Mouse (Mus musculus) kidney, embryonic 16.5 days (tissue): ENCODE measurements at regions not wholly inside any gene's neighbourhood (a gene's known extent, or its start where the extent isn't known, plus 50 kb on each side); places are given as distances from the start of the nearest gene placed in this dataset.

Experiments
- ATAC-seq: fragments of 200-750 bp; cut with Nextera tagmentation; 2 replicates; pipeline ENCODE4 v1.8.0; 2017; ENCODE audit warnings: moderate TSS enrichment; ENCODE audit not compliant: low FRiP score, low TSS enrichment
- H3K27ac ChIP-seq: fragments of 300-500 bp; sonication (generic); 2 replicates; pipeline ENCODE4 v1.5.1; 2014; ENCODE audit warnings: low read length
- H3K27me3 ChIP-seq: fragments of 300-500 bp; sonication (generic); 2 replicates; pipeline ENCODE4 v1.6.1; 2014; ENCODE audit warnings: low read length, control low read depth, mixed read lengths; ENCODE audit not compliant: insufficient read depth
- H3K36me3 ChIP-seq: fragments of 300-500 bp; sonication (generic); 2 replicates; pipeline ENCODE4 v1.6.1; 2014; ENCODE audit warnings: low read length, control low read depth, mixed read lengths; ENCODE audit not compliant: insufficient read depth
- H3K4me1 ChIP-seq: fragments of 300-500 bp; sonication (generic); 2 replicates; pipeline ENCODE4 v1.6.1; 2014; ENCODE audit warnings: low read length, control low read depth, mixed read lengths; ENCODE audit not compliant: insufficient read depth
- H3K4me2 ChIP-seq: fragments of 300-500 bp; sonication (generic); replicated peaks from 2 replicates; pipeline ENCODE4 v1.6.1; 2014; ENCODE audit warnings: low read depth, low read length
- H3K4me3 ChIP-seq: fragments of 300-500 bp; sonication (generic); 2 replicates; pipeline ENCODE4 v1.5.1; 2014; ENCODE audit warnings: mild to moderate bottlenecking, low read length
- H3K9ac ChIP-seq: fragments of 300-500 bp; sonication (generic); replicated peaks from 2 replicates; pipeline ENCODE4 v1.6.1; 2014; ENCODE audit warnings: low read length
- H3K9me3 ChIP-seq: fragments of 300-500 bp; sonication (generic); 2 replicates; pipeline ENCODE4 v1.6.1; 2016; ENCODE audit warnings: low read length, control low read depth
- WGBS: fragments of 180-500 bp; shearing (Covaris S2); extraction: QIAGEN DNeasy Blood & Tissue Kit; methylation state at CpG from one replicate; pipeline ENCODE4 v1.1.7; 2014; 5-methylcytosine and 5-hydroxymethylcytosine counted together

- ATAC-seq, result no peak
- Histone ChIP-seq H3K4me1 (no peaks in the 10 kb centered on the region), H3K36me3 (no peaks in the 10 kb centered on the region), H3K4me3 (no peak overlapping the region), H3K9ac (no peak overlapping the region), H3K27ac (no peak overlapping the region), H3K4me2 (no peak overlapping the region), H3K9me3 (no peaks in the 10 kb centered on the region), H3K27me3 (peaks cover 9% of the 10 kb centered on the region)
- 90% methylated on average over 9 of the region's 9 CpGs for WGBS
Measured at GRCm38 (mm10) chr8:12055931-12056330, 215.7 kb downstream of the Tex29 start.

DNA sequence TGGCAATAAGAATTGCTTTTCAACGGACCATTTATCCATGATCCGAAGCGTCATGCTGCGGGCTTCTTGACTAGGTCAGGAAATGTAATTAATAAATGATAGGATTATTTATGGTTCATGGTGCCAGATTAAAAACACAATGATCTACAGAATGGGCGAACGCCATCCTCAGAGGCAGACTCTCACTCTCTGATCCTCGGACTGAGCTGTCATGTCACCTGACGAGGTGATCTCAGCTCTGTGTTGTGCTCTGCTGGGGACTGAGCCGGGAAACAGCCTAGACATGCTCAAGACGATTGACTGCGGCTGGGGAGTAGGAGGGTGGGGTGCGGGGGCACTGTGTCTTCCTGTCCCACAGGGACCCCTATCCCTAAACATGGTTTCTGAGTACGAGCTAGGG is 217.4 kb upstream of the A230072I06Rik start:
- Histone ChIP-seq H3K36me3 (no peaks in the 10 kb centered on the region), H3K4me3 (no peak overlapping the region), H3K4me2 (no peak overlapping the region), H3K9ac (no peak overlapping the region), H3K27me3 (peaks cover 21% of the 10 kb centered on the region), H3K27ac (no peak overlapping the region), H3K4me1 (no peaks in the 10 kb centered on the region), H3K9me3 (no peaks in the 10 kb centered on the region)
- WGBS, result 37% methylated on average over 13 of the region's 13 CpGs
- ATAC-seq, result no peak

- H3K4me1 ChIP-seq, result no peaks in the 10 kb centered on the region
- no peak overlapping the region for H3K27ac ChIP-seq
- no peaks in the 10 kb centered on the region for H3K9me3 ChIP-seq
- H3K27me3 ChIP-seq, result peaks cover 19% of the 10 kb centered on the region
- no peaks in the 10 kb centered on the region for H3K36me3 ChIP-seq
- H3K9ac ChIP-seq, result no peak overlapping the region
- no peak for ATAC-seq
- no peak overlapping the region for H3K4me2 ChIP-seq
- 77% methylated on average over 8 of the region's 8 CpGs for whole genome bisulfite sequencing
- H3K4me3 ChIP-seq, result no peak overlapping the region
Measured at GRCm38 (mm10) chr8:12062710-12063109, 215.9 kb upstream of the A230072I06Rik start.

- no peak overlapping the region for H3K4me2 ChIP-seq
- no peak for ATAC-seq
- 91% methylated on average over 7 of the region's 7 CpGs for WGBS
Measured at GRCm38 (mm10) chr8:12064664-12065063, 214.0 kb upstream of the A230072I06Rik start.

GRCm38 (mm10) chr8:12066454-12066853 is 212.2 kb upstream of the A230072I06Rik start:
- H3K4me3 ChIP-seq, result no peak overlapping the region
- WGBS, result 86% methylated on average over 10 of the region's 10 CpGs

More at GRCm38 (mm10) chr8:12064664-12065063, 214.0 kb upstream of the A230072I06Rik start:
- no peak overlapping the region for H3K9ac ChIP-seq
- no peaks in the 10 kb centered on the region for H3K9me3 ChIP-seq
- H3K36me3 ChIP-seq, result no peaks in the 10 kb centered on the region
- no peak overlapping the region for H3K4me3 ChIP-seq
- H3K27me3 ChIP-seq, result peaks cover 19% of the 10 kb centered on the region
- no peak overlapping the region for H3K27ac ChIP-seq
- H3K4me1 ChIP-seq, result no peaks in the 10 kb centered on the region

DNA sequence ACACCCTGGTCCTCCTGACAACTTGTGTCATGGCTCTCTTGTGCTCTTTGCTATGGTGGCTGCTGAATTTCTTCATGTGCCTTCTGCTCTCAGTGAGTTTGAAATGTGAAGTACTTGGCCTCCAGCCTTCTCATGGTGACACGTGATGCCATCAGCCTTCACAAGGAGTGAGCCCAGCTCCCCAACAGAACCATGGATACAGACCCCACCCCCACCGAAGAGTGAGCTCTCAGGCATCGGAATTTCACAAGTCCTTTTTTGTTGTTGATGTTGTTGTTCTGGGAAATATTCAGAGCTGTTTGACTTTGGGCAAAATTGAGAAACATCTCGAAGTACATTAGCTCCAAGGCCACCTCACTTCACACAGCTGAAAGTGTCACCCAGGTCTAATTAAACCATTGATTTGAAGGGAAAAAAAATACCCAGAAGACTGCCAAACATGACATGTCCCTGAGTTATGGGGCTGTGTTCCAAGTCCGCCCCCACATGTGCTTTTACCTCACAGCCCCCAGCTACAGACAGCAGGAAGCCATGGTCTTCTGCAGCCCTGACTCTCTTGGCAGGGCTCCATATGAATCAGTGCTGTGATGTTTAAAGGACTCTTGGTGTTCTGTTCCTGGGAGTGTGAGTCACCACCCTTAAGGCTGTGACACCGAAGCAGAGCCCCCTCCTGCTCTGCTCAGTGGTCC is 205.2 kb upstream of the A230072I06Rik start:
- WGBS, result 42% methylated on average over 6 of the region's 6 CpGs
- no peak overlapping the region for H3K4me3 ChIP-seq
- H3K27ac ChIP-seq, result no peak overlapping the region
- H3K9me3 ChIP-seq, result no peaks in the 10 kb centered on the region
- no peak for ATAC-seq
- 0 out of 2 replicates have a peak, but pooled peaks cover 3% of the 10 kb centered on the region for H3K4me1 ChIP-seq
- H3K4me2 ChIP-seq, result no peak overlapping the region
- no peak overlapping the region for H3K9ac ChIP-seq
- no peaks in the 10 kb centered on the region for H3K27me3 ChIP-seq
- H3K36me3 ChIP-seq, result no peaks in the 10 kb centered on the region

More at GRCm38 (mm10) chr8:12066454-12066853, 212.2 kb upstream of the A230072I06Rik start:
- Histone ChIP-seq H3K4me2 (no peak overlapping the region), H3K36me3 (no peaks in the 10 kb centered on the region), H3K27me3 (peaks cover 8% of the 10 kb centered on the region), H3K4me1 (no peaks in the 10 kb centered on the region), H3K9me3 (no peaks in the 10 kb centered on the region), H3K27ac (no peak overlapping the region), H3K9ac (no peak overlapping the region)
- ATAC-seq, result no peak

- H3K27me3 ChIP-seq, result no peaks in the 10 kb centered on the region
- ATAC-seq, result no peak
- no peak overlapping the region for H3K27ac ChIP-seq
- H3K4me3 ChIP-seq, result no peak overlapping the region
- H3K4me1 ChIP-seq, result 0 out of 2 replicates have a peak, but pooled peaks cover 3% of the 10 kb centered on the region
- no peaks in the 10 kb centered on the region for H3K9me3 ChIP-seq
- H3K36me3 ChIP-seq, result no peaks in the 10 kb centered on the region
- 66% methylated on average over 3 of the region's 3 CpGs for WGBS
- no peak overlapping the region for H3K9ac ChIP-seq
- no peak overlapping the region for H3K4me2 ChIP-seq
Measured at GRCm38 (mm10) chr8:12075943-12076342, 202.7 kb upstream of the A230072I06Rik start.

GRCm38 (mm10) chr8:12076811-12077375 is 201.7 kb upstream of the A230072I06Rik start:
- Histone ChIP-seq H3K4me2 (no peak overlapping the region), H3K4me1 (0 out of 2 replicates have a peak, but pooled peaks cover 3% of the 10 kb centered on the region), H3K27me3 (no peaks in the 10 kb centered on the region), H3K9ac (no peak overlapping the region), H3K4me3 (no peak overlapping the region), H3K36me3 (no peaks in the 10 kb centered on the region), H3K27ac (no peak overlapping the region), H3K9me3 (no peaks in the 10 kb centered on the region)
- no peak for ATAC-seq
- 64% methylated on average over 10 of the region's 10 CpGs for WGBS

DNA sequence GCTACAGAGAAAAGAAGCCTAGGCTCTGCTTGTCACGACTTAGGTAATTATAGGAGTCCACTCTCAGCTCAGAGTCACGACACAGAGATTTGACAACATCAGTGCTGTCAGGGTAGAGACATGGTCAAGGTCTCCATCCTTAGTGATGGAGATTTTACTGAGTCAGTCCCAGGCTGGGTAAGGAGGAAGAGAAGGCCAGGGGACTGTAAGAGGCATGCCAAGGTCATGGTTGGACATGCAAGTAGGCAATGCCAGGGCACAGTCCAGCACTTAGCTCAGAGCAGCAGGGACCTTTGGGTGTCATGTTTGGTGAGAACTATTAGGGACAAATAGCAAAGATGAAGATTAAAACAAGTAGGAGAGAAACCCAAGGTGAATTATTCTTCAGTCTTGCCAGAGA is 200.7 kb upstream of the A230072I06Rik start:
- ATAC-seq, result no peak
- no peaks in the 10 kb centered on the region for H3K9me3 ChIP-seq
- no peaks in the 10 kb centered on the region for H3K36me3 ChIP-seq
- no peak overlapping the region for H3K27ac ChIP-seq
- H3K4me2 ChIP-seq, result no peak overlapping the region
- WGBS, result 67% methylated on average over 2 of the region's 2 CpGs
- H3K9ac ChIP-seq, result no peak overlapping the region
- H3K4me1 ChIP-seq, result 0 out of 2 replicates have a peak, but pooled peaks cover 3% of the 10 kb centered on the region
- no peaks in the 10 kb centered on the region for H3K27me3 ChIP-seq
- no peak overlapping the region for H3K4me3 ChIP-seq
